Mouse (Mus musculus) urinary bladder, adult 18-20 months (tissue): ENCODE data around the gene Mthfd1l.
"Not testable (repeated sequence)": the region's sequence is repeated elsewhere in the genome, so short reads cannot be mapped to it uniquely, and the experiment has no call there.

Source experiments
- DNase-seq, 2 experiments: peaks; one replicate each; pipeline ENCODE4 v3.0.0; 2022; ENCODE audit warnings: low spot score in 2 of 2, mixed read lengths in 2 of 2

Gene Mthfd1l

DNA sequence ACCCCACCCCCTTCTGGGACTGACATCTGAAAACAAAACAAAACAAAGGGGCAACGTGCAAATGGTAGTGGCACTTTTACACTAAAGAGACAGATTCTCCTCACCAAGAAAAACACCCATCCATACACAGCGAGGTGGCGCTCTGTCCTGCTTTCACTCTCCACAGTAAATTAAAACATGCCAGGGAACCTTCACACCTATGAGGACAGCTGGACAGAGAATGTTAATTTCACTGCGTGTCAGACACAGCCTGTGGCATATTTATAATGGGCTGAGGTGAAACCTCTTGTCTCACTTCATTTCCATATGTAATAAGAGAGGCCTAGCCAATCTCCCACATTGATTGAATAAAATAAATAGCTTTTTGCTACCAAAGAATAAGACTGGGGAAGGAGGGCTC is 146.4 kb downstream of the Mthfd1l start:
- no peak for DNase-seq

GRCm38 (mm10) chr10:4120708-4121107 is 147.8 kb downstream of the Mthfd1l start:
- peak in 1 of 2 experiments; percentile 50 for DNase-seq

GRCm38 (mm10) chr10:4121197-4121596 is 148.3 kb downstream of the Mthfd1l start:
- DNase-seq: no peak

DNA sequence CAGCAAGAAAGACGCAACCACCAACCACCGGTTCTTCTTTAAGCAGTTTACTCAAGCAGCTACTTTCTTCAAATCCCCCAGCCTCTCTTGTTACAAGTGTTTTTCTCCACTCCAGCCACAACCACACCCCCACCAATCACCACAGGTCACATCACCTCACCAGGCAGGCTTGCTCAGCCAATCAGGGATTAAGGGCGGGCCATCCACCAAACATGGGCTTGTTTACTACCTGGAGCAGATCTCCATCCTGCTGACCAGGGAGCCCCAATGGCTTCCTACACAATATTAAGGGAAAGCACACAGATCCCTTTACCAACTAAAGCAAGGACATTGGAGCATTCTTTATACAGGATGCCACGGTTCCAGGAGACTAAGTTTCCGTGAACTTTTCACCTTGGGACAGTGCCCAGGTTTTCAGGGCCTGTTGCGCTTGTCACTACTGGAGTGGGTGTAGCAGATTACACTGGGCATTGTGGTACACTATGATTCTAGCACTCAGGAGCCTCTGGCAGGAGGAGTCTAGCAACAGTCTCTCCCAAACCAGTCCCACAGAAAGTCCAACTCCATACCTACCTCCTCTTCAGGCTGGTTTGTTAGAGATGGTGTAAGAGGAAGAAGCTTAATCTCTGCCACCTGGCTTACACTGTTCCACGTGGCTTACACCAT is 150.5 kb downstream of the Mthfd1l start:
- not testable (repeated sequence) for DNase-seq

GRCm38 (mm10) chr10:4124148-4124547 is 151.2 kb downstream of the Mthfd1l start:
- DNase-seq: no peak

GRCm38 (mm10) chr10:4125232-4125631 is 152.3 kb downstream of the Mthfd1l start:
- no peak for DNase-seq

DNA sequence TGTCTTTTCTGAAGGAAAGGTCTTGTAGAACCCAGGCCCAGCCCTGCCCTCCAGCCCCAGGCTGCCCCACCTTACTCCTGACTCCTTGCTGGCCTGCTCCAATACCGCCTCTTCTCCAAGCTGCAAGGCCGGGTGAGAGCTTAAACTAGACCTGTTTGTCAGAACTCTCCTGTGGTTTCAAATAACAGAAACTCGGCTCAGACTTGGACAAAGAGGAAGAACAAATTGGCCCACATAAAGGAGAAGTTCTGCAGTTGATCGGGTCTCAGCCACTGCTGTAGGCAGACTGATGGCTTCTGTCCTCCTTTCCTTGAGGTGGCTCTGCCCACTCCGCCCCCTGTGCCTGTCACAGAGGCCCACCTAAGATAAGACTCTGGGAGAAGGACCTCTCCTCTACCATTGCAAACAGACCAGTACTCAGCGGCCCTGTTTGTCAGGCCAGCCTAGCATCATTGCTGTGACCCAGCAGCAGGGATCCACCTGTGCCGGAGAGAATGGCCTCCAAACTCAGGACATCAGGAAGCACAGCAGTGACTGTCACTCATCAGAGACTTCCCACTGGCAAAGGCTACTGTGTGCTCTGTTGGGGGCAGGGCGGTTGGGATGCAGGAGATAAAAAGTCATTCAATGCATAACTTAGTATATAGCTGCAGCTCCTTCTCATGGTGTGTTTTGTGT is 153.6 kb downstream of the Mthfd1l start:
- DNase-seq: no peak

GRCm38 (mm10) chr10:4128411-4128810 is 155.5 kb downstream of the Mthfd1l start:
- no peak for DNase-seq

GRCm38 (mm10) chr10:4128915-4129314 is 156.0 kb downstream of the Mthfd1l start:
- DNase-seq: no peak

DNA sequence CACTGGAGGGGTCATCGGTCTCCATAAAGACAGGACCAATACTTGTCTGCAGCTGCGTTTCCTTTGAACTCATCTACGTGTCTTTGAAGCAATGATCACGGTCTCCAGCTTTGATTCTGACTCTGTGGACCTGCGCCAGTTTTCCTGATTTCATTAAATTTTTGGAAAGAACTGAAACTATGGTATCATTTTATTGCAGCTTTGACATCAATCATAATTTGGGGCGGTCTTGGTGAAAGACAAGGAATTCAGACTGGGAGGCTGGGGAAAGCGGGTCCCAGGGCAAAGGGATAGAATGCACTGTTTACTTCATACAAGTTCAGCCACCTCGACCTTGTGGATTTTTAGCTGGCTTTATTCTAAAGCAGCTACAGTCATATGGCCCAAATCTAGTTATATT is 156.5 kb downstream of the Mthfd1l start:
- DNase-seq: no peak

- DNase-seq: no peak
These were observed 157.2 kb downstream of the Mthfd1l start for GRCm38 (mm10) chr10:4130034-4130607.

DNA sequence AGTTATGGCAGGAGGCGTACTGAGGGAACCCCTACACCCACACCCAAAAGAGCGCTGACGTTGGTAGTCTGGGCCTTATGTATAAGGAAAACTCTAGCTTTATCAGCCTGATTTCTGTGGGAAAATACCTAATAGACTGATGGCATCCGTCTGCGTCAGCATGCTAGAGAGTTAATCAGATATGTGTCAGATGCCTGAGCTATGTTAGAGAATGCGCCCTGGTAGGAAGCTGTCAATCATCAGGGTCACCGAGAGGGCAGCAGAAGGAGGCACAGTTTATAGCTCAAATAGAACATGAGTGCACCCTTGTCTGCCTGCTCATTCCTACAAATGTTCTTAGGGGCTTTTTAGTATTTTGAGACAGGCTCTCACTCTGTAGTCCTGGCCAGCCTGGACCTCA is 159.8 kb downstream of the Mthfd1l start:
- no peak for DNase-seq

DNA sequence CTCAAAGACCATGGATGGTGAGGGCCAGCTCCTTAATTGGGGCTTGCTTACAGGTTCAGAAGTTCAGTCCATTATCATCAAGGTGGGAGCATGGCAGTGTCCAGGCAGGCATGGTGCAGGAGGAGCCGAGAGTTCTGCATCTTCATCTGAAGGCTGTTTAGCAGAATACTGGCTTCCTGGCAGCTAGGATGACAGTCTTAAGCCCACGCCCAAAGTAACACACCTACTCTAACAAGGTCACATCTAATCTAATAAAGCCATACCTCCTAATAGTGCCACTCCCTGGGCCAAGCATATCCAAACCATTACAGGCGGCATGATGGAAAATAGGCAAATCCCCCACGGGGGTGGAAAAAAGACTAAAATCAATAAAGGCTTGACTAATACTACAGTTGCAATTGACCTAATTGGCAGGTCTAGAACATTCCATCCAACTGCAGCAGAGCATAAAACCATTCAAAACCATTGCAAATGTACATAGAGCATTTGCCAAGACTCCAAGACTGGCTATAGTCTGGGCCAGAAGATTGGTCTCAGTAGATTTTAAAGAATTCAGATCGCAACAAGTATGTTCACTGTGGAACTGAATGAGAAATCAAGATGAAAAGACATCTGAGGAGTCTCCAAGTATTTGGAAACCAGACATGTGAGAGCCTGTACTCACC is 162.3 kb downstream of the Mthfd1l start:
- no peak for DNase-seq

- no peak for DNase-seq
These were observed 166.6 kb downstream of the Mthfd1l start for GRCm38 (mm10) chr10:4139531-4139930.

DNA sequence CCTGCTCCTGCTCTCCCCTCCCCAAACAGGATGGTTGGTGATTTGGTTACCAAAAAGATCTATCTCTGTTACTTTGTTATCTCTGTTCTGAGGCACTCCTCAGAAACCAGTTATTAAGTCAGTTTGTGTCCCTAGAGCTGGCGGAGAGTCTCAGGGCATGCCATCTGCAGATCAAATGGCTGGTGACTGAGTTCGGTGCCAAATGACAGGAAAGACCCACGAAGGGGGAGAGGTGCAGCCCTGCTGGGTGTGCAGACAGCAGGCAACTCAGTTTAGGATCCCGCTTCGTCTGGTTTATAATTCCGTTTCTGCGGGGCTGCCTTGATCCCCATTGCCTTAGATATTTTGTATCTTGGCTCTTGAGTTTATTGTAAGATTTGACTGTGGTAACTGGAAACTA is 168.8 kb downstream of the Mthfd1l start:
- no peak for DNase-seq

DNA sequence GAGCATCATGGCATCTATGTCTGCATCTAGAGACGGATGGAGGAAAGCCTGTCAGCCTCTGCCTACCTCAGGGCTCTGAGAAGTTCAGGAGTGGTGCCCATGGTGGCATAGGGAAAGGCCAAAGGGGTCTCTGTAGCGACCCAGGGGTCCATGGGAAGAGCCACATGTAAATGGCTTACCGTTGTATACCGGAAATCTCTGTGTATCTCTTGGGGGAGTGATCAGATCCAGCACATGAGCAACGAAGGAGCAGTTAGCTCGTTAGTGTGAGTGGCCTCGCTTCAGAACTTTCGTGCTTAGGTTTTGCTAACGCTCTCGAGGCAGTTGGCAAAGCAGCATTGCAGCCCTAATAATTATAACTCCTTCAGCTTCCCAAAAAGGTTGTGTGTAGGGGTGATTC is 169.9 kb downstream of the Mthfd1l start:
- DNase-seq: no peak

DNA sequence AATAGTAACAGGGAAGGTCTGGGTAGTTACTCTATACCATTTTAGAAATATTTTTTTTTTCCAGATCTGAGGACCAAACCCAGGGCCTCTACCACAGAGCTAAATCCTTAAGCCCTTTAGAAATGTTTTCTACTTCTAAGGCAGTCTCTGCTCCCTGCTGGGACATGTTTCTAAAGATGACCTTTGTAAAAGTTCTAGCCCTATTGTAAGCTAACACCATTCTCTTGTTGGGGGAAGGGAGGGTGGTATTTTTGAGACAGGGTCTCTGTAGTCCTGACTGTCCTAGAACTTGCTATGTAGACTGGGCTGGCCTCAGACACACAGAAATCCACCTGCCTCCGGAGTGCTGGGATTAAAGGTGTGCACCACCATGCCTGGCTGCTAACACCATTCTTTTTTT is 170.5 kb downstream of the Mthfd1l start:
- no peak for DNase-seq

DNA sequence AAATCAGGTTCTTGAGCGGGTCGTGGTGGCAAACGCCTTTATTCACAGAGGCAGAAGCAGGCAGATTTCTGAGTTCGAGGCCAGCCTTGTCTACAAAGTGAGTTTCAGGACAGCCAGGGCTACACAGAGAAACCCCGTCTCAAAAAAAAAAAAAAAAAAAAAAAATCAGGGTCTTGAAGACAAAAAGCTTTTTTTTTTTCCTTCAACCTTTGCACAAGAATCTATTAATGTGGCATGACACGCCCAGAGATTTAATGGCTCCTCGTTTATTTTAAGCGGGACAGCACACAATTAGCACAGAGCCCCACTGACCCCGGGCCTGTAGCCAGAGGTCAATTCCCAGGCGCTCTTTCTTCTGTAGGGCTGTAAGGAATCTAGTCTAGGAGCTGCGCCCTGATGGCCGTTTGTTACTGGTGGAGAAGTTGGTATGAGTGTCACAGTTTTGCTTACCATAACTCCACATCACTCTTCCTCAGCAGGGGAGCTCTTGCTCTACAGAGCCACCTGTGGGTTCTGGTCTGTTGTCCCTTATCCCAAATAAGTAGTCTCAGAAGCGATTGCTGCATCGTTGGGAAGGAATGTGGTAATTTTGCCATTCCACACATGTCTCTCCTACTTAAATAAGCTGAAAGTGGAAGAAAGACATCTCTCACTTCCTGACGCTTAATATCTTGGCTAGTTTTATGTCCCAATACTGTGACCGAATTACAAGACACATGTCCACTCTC is 172.3 kb downstream of the Mthfd1l start:
- DNase-seq: no peak

DNA sequence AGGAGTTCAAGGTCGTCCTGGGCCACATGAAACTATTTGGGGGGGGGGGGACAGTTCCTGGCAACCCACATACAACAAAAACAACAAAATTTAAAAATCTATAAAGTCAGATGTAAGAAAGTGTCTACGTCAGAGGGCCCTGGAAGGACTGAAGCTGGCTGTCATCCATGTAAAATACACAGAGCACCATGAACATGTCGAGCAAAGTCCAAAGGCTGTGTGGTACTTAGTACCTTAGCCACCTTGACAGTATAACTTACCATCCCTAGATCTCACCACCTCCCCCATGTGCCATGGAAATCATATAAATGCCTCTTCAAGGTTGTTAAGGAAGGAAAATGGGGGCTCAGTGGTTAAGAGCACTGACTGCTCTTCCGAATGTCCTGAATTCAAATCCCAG is 174.0 kb downstream of the Mthfd1l start:
- DNase-seq: no peak

DNA sequence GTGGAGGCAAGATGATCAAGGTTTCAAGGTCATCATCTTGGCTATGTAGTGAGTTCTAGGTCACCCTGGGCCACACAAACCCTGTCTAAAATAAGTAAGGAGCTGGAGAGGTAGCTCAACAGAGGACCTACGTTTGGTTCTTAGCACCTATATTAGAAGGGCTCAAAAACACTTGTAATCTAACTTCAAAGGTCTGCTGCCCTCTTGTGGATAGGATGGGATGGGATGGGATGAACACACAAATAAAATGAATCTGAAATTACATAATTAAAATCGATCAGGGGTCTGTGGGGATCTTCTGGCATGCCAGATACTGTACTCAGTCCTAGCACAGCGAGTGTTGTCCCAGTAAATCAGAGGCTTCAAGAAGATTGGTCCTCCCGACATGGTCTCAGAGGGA is 178.2 kb downstream of the Mthfd1l start:
- DNase-seq: no peak

GRCm38 (mm10) chr10:4151862-4152776 is 179.2 kb downstream of the Mthfd1l start:
- no peak for DNase-seq
